Mouse (Mus musculus) lung, postnatal 10 days (tissue): ENCODE data around the gene Hcrtr2.
A peak's percentile ranks its signal among the peaks of the same experiment; 100 is the strongest.

Experiments
- DNase-seq: peaks from one replicate; pipeline ENCODE4 v3.0.0; 2021

The Hcrtr2 gene

DNA sequence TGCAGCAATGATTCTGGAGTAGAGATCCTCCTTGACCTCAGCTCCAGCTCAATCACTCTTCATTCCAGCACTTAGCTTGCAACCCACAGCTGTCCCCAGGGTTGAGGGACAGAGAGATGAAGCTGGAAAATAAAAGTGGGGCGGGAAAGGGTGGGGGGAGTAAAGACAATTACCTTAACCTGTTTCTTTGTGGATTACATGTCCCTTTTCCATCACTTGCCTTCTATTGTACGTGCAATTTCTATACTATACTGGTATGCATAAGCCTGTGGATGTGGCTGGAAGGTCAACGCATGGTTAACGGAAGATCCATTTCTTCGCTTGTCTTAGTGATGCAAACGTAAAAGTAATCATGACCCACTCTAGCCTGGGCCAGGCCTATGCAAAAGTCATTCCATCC lies at the start of gene Hcrtr2:
Hcrtr2 (minus strand) TSS at position 101 of the 400 bp plus-strand sequence.
- no peak for DNase-seq

- DNase-seq: no peak
These were observed 41.2 kb upstream of the Hcrtr2 start for GRCm38 (mm10) chr9:76364874-76365273.

- DNase-seq: no peak
These were observed 36.7 kb upstream of the Hcrtr2 start for GRCm38 (mm10) chr9:76360374-76360773.

DNA sequence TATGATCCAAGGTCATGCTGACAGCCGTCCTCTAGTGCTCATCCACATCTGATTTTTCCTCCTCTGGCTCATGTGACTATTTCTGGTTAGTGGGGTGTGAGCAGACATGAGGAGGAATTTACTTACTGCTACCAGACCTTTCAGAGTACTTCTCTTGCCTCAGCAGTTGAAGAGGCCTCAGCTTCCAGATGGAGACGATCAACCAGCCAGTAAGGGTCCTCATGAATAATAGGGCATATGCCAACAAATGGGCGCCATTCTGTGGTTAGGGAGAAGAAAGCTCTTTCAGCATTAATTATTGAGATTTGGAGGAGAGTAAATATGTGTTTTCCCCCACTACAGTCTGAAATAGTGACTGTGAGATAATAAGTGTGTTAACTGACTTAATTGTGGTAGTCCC lies 28.7 kb upstream of the Hcrtr2 start:
- DNase-seq: no peak

GRCm38 (mm10) chr9:76347298-76347697 lies 23.6 kb upstream of the Hcrtr2 start:
- DNase-seq: no peak

DNA sequence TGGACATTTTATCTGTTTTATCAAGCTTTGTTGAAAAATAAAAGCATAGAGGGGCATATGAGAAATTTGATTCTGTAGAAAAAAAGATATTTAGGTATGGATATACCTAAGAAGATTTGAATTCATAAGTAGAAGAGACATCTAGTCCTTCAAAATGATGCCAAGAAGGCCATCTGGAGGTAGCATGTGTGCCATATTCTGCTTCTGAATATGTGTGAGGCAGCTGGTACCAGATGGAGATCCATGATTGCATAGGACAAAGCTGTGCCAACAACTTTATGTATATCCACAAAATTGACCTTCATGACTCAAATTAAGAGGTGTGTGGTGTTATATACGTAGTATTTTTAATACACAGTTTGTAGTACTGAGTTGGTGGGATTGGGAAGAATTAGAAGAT lies 7.4 kb upstream of the Hcrtr2 start:
- DNase-seq: no peak

GRCm38 (mm10) chr9:76323186-76323701 lies 412 bp downstream of the Hcrtr2 start:
- peak; percentile 2 for DNase-seq

GRCm38 (mm10) chr9:76322122-76323052 lies 1.3 kb downstream of the Hcrtr2 start:
- no peak for DNase-seq

DNA sequence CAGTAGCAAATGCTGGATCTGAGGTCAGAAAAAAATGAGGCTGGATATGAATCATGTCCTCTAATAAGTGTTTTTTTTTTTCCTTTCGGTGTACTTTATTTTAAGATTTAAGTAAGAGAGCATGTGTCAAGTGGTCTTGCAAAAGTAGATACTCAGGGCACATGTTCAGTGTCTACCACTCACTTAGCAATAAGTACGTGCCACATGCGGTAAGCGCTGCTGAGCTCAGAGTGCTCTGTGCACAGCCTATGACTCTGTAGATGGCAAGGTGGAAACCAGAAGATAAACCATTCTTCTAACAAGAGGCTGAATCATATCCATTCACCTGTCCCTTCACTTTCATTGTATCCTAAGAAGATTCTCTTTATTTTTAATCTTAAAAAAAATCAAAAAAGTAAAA lies 2.1 kb downstream of the Hcrtr2 start:
- DNase-seq: no peak

GRCm38 (mm10) chr9:76320755-76321154 lies 2.9 kb downstream of the Hcrtr2 start:
- DNase-seq: no peak

GRCm38 (mm10) chr9:76318302-76318701 lies 5.4 kb downstream of the Hcrtr2 start:
- no peak for DNase-seq

DNA sequence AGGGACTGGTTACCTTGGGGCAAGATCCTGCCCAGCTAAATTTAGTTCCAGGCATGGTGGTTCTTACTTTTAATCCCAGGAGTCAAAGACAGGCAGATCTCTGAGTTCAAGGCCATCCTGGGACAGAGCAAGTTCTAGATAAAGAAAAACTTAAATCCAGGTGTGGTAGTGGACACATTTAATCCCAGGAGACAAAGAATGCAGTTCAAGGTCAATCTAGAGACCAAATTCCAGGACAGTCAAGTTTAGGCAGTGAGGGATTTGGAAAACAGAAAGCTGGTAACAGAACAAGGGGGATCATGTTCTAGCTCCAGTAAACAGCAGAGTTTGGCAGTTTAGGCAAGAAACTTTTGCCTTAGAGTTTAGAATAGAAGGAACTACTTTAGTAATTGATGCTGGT lies 8.6 kb downstream of the Hcrtr2 start:
- no peak for DNase-seq

DNA sequence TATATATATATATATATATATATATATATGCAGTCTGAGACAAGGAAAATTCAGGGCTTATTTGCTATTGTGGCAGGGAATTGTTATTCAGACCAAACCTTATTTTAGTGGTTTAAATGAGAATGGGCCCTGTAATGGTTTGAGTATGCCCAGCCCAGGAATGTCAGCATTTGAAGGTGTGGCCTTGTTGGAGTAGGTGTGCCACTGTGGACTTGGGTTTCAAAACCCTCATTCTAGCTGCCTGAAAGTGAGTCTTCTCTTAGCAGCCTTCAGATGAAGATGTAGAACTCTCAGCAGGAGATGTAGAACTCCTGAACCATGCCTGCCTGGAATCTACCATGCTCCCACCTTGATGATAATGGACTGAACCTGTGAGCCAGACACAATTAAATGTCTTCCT lies 9.7 kb downstream of the Hcrtr2 start:
- DNase-seq: no peak

GRCm38 (mm10) chr9:76312221-76312620 lies 11.4 kb downstream of the Hcrtr2 start:
- DNase-seq: no peak

DNA sequence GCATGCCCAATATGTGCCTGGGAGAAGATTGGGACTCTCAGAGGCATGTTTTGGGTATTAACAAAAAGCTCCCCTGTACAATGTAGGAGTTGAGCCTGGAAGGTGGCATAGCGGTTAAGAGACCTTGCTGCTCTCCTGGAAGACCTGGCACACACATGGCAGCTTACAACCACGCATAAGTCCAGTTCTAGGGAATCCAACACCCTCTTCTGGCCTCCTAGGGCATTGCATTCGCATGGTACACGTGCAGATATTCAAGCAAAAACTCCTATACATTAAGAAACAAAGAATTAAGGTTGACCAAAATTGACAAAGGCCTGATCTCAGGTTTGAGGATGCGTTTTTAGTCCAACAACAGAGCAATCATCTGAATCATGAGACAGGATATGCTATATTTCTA lies 32.3 kb downstream of the Hcrtr2 start:
- DNase-seq: no peak

DNA sequence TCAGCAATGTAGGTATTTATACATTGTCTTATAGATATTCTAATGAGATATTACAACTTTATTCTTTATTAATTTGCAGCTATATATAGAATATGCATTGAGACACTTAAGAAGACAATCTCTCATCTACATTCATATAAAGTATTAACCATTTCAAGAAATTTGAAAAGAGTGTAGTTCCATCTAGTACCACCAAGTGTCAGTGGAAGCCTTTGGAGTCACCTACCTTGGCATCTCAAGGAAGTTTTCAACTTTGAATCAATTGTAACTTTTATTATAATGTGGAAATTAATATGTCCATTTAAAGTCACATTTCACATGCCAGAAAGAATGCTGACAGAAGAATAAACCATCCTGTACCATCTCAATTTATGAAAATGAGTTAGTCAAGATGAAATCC lies 52.8 kb downstream of the Hcrtr2 start:
- DNase-seq: no peak

DNA sequence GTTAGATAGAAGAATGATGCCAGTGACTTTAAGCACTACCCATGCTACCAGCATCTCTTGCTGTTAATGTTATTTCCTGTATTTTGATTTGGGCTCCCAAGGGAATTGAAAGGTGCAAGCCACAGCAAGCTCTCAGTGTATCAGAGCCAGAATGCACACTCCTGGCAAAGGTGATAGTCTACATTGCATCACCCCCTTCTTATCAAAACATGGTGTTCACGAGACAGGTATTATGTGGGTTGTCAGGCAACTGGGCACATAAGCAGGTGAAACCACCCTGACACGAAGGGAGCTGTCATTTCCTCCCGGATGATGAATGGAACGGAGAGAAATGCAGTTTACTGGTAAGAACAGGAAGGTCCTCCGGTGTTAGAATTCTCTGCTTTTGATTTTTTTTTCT lies 65.9 kb downstream of the Hcrtr2 start:
- DNase-seq: no peak

GRCm38 (mm10) chr9:76252544-76252943 lies 71.1 kb downstream of the Hcrtr2 start:
- DNase-seq: peak; percentile 13

DNA sequence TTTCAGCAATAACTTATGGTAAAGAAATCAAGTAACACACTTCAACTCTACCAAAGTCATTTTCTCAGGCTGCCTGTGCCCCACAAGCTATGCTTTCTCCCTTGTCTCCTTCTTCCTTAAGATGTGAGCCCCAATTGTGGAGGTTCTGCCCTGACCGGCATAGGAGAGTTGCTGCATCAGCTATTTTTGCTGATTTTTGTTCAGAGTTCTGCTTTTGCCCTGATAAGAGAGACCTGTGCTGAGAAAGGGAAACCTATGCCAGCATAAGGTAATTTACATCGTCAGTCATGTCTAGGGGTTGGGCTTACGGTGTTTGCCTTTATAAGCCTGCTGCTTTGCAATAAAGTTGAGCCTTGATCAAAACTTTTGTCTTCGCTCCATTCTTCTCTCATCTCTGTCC lies 71.5 kb downstream of the Hcrtr2 start:
- no peak for DNase-seq

DNA sequence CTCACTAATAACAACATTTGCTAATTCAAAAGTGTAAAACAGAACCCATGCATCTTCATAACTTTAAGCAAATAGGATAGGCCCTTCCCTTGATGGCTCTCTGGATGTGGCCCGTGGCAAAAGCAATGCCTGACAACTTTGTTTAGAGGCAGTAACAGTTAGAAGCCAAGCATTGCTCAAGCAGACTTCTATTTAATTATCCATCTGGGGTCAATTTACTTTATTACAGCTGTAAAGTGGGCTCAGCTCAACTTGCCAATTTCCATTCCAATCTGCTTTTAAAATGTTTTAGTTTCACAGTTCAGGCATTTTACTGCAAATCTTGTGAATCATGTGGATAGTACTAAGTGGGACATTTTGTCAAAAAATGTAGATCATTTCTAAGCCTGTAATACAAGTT lies 81.3 kb downstream of the Hcrtr2 start:
- no peak for DNase-seq

DNA sequence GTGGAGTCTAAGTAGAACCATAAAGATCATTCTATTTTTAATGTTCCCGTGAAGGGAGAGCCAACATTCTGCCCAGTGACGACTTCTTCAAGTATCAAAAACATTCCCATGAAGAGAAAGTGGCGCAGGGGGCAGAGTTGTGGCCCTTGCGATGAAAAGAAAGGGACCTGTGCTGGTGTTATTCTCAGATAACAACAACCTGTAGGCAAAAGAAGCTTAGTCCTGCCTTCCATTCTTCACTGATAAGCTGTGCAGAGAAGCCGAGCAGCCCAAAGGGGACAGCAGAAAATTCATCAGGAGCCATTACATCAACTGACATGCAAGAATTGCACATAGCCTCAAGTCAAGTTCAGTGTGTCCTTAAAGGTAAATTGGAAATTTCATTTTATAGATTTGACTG lies 85.7 kb downstream of the Hcrtr2 start:
- no peak for DNase-seq

DNA sequence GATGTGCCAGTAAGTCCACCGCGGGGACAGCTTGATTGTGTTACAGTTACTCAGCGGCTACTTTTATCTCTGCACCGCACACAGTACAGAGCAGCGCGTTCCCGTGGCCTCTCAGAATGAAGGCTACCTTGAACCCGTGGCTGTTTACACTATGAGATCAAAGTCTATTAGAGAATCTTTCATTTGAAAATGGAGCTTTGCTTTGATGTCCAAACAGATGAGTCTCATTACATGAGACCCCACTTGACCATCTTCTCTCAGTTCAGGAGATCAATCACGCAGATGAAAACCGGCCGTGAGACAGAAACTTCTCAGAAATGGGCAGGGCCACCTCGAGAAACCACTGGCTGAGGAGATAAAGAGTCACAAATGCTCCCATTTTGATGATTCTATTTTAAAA lies 86.4 kb downstream of the Hcrtr2 start:
- no peak for DNase-seq

DNA sequence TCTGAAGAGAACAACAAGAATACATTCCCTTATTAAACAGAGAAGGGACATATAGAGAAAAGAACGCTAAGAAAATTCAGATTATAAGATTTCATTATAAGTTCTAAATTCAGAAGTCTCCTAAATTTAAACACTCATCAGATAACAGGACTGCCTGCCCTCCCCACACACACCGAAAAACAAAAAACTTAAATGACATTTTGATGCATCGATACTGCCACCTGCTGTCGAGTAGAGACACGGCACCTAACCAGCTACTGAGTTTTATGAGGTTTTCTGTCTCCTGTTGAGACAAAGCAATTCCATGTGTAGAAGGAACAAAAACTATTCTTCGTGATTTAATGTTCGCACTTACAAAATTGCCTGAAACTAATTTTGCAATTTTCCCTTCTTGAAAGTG lies 87.0 kb downstream of the Hcrtr2 start:
- DNase-seq: peak; percentile 81

GRCm38 (mm10) chr9:76235945-76236503 lies 87.6 kb downstream of the Hcrtr2 start:
- DNase-seq: peak; percentile 21
